Mouse (Mus musculus) heart, embryonic 12.5 days (tissue): ENCODE measurements around the gene Capn12. TPM values are rescaled to one million over a fixed set of nuclear protein-coding genes. Genes with fewer than 3 reads are reported as not detected.
"Not testable (repeated sequence)": the region's sequence is repeated elsewhere in the genome, so short reads cannot be mapped to it uniquely, and the experiment has no call there.

Experiments
- ATAC-seq: fragments of 200-750 bp; cut with Nextera tagmentation; 2 replicates; pipeline ENCODE4 v1.8.0; 2017; ENCODE audit warnings: moderate TSS enrichment, moderate library complexity; ENCODE audit not compliant: insufficient number of reproducible peaks, low FRiP score
- H3K27ac ChIP-seq: fragments of 300-500 bp; sonication (generic); 2 replicates; pipeline ENCODE4 v1.5.1; 2016; ENCODE audit warnings: mild to moderate bottlenecking, moderate library complexity; ENCODE audit not compliant: poor library complexity, severe bottlenecking
- H3K27me3 ChIP-seq: fragments of 300-500 bp; sonication (generic); replicated peaks from 2 replicates; pipeline ENCODE4 v1.6.1; 2016; ENCODE audit warnings: mild to moderate bottlenecking, moderate library complexity
- H3K36me3 ChIP-seq: fragments of 300-500 bp; sonication (generic); 2 replicates; pipeline ENCODE4 v1.6.1; 2016; ENCODE audit warnings: mild to moderate bottlenecking, moderate library complexity
- H3K4me1 ChIP-seq: fragments of 300-500 bp; sonication (generic); replicated peaks from 2 replicates; pipeline ENCODE4 v1.6.1; 2016; ENCODE audit warnings: mild to moderate bottlenecking
- H3K4me2 ChIP-seq: fragments of 300-500 bp; sonication (generic); 2 replicates; pipeline ENCODE4 v1.6.1; 2016; ENCODE audit warnings: mild to moderate bottlenecking, moderate library complexity
- H3K4me3 ChIP-seq: fragments of 300-500 bp; sonication (generic); 2 replicates; pipeline ENCODE4 v1.5.1; 2016; ENCODE audit warnings: mild to moderate bottlenecking
- H3K9ac ChIP-seq: fragments of 300-500 bp; sonication (generic); 2 replicates; pipeline ENCODE4 v1.6.1; 2016; ENCODE audit warnings: mild to moderate bottlenecking, moderate library complexity
- H3K9me3 ChIP-seq: fragments of 300-500 bp; sonication (generic); replicated peaks from 2 replicates; pipeline ENCODE4 v1.6.1; 2016; ENCODE audit warnings: mild to moderate bottlenecking, moderate library complexity
- WGBS: fragments of 180-500 bp; shearing (Covaris S2); methylation state at CpG from one replicate; pipeline ENCODE4 v1.1.7; 2016; 5-methylcytosine and 5-hydroxymethylcytosine counted together
- polyA plus RNA-seq: library from polyadenylated mRNA; unstranded; fragments of >200 nt; fragmentation: Nextera tagmentation; extraction: Ambion mirVana; gene quantifications from 2 replicates; pipeline ENCODE4 v1.2.1, GENCODE M21; 2016

Capn12 gene
- polyA plus RNA-seq, 1 experiment from 2014 or later: 0.17 TPM

DNA sequence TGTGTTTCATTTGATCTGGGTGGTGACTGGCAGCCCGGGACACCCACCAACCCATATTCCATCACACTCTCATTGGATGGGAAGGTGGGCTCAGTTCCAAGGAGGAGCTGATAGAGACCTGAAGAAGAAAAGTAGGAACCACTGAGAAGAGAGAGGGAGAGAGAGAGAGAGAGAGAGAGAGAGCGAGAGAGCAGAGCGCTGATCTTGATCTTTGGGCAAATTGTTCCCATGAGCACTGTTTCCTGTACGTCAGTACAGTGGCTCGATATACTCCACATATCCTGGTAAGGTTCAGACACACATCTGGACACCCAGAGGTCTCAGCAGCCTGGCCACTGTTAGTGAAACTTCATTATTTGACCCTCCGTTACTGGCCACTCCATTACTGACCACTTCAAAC is 17.7 kb upstream of the Capn12 start, which contains the start of gene Lgals7:
Lgals7 (plus strand) TSS at position 314 of the 400 bp plus-strand sequence.
- Histone ChIP-seq H3K27me3 (no peaks in the 10 kb centered on the region), H3K4me3 (no peak within 1 kb of the TSS), H3K9me3 (peaks cover 5% of the 10 kb centered on the region; the same call in 1 of the 2 replicates), H3K9ac (no peak within 1 kb of the TSS), H3K36me3 (no peaks in the 10 kb centered on the region), H3K4me2 (peak within 1 kb of the TSS; percentile 8; the same call in 1 of the 2 replicates), H3K4me1 (peaks cover 28% of the 10 kb centered on the region), H3K27ac (no peak within 1 kb of the TSS)
- no peak for ATAC-seq
- whole genome bisulfite sequencing: 76% methylated on average over 6 of the region's 6 CpGs

DNA sequence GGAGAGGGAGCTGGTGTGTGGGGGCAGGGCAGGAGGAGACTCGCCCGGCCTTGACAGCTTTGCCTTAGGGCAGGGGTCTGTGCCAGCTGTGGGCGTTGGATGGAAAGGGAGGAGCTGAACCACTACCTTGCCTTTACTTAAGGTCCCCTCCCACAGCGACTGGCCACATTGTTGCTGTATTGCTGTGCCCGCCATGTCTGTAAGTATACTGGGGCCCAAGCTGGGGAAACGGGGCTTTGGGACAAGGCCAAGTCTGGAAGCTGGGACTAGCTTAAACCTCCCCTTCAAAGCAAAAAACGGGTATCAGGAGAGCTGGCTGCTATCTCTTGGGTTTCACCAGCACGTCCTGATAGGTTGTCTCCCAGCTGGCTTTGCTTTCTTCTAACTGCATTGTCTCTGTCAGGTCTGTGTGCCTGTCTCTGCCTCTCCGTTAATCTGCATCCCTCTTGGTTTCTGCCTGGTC is 16.9 kb upstream of the Capn12 start:
- peaks cover 28% of the 10 kb centered on the region for H3K4me1 ChIP-seq
- no peaks in the 10 kb centered on the region for H3K36me3 ChIP-seq
- 36% methylated on average over 9 of the region's 9 CpGs for WGBS
- no peak overlapping the region for H3K27ac ChIP-seq
- peaks cover 5% of the 10 kb centered on the region; the same call in 1 of the 2 replicates for H3K9me3 ChIP-seq
- no peak for ATAC-seq
- no peaks in the 10 kb centered on the region for H3K27me3 ChIP-seq
- no peak overlapping the region for H3K4me3 ChIP-seq
- no peak overlapping the region for H3K9ac ChIP-seq
- H3K4me2 ChIP-seq: peak overlapping the region; percentile 8; the same call in 1 of the 2 replicates

GRCm38 (mm10) chr7:28865481-28866300 is 15.5 kb upstream of the Capn12 start:
- Histone ChIP-seq H3K9ac (peak overlapping the region; percentile 37), H3K9me3 (peaks cover 5% of the 10 kb centered on the region; the same call in 1 of the 2 replicates), H3K4me1 (peaks cover 28% of the 10 kb centered on the region), H3K4me3 (peak overlapping the region; percentile 26), H3K36me3 (no peaks in the 10 kb centered on the region), H3K4me2 (peak overlapping the region; percentile 67), H3K27ac (peak overlapping the region; percentile 6; the same call in 1 of the 2 replicates), H3K27me3 (no peaks in the 10 kb centered on the region)
- ATAC-seq: peak; percentile 68
- 39% methylated on average over 33 of the region's 33 CpGs for WGBS

DNA sequence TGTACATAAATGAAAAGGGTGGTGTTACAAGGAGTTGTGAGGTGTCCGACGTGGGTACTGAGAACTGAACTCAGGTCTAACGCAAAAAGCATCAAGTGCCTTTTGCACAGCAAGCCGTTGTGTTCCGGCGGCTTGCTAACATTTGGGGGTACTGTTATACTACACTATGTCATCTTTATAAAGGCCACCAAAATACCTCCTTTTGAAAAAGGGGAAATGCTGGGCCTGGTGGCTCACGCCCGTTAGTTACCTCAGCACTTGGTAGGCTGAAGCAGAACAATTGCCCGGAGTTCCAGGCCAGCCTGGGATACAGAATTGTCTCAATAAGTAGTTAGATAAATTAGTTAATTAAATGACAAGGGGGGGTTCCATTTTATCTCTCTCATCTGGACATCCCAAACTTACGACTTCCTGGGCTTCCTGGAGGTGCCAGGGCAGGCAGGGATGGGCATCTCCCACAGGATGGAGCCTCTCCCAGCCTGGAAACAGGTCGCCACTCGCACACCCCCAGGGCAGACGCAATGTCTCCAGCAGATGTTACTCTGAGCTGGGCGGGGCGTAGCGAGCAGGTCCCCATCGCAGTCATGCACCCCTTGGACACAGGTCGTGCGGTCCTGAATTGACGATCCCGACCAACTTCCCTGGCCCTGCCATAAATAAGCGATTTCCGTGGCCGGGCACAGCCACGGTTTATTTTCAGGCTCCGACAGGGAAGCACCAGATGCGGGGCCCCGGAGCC is 14.3 kb upstream of the Capn12 start:
- Histone ChIP-seq H3K4me1 (peaks cover 28% of the 10 kb centered on the region), H3K9ac (no peak overlapping the region), H3K36me3 (no peaks in the 10 kb centered on the region), H3K4me3 (no peak overlapping the region), H3K27me3 (no peaks in the 10 kb centered on the region), H3K9me3 (no peaks in the 10 kb centered on the region), H3K4me2 (no peak overlapping the region; the same call in 1 of the 2 replicates), H3K27ac (no peak overlapping the region)
- no peak for ATAC-seq
- 89% methylated on average over 28 of the region's 28 CpGs for WGBS

DNA sequence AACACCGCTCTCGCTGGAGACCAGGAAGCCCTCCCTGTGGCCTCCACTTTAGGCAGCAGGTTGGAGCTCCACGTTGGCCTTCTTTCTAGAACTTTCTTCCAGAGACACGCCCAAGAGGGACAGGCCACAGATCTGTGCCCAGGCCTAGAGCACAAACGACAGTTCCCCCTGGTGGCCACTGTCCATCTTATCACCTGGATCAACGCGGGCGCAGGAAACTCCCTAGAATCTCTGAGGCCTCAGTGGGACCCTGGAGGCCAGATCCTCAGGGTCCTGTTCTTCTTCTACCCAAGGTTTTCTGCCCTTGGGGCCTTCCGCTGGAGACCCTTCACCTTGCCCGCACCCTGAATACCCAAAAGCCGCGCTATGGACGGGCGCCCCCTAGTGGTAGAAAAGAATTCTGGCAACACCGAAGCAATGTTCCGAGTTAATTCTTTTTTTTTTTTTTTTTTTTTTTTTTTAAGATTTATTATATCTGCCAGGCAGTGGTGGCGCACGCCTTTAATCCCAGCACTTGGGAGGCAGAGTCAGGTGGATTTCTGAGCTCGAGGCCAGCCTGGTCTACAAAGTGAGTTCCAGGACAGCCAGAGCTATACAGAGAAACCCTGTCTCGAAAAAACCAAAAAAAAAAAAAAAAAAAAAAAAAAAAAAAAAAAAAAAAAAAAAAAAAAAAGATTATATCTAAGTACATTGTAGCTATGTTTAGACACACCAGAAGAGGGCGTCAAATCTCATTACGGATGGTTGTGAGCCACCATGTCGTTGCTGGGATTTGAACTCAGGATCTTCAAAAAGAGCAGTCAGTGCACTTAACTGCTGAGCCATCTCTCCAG is 13.5 kb upstream of the Capn12 start:
- 21% methylated on average over 23 of the region's 23 CpGs for WGBS
- peaks cover 28% of the 10 kb centered on the region for H3K4me1 ChIP-seq
- not testable (repeated sequence) for H3K27ac ChIP-seq, H3K27me3 ChIP-seq, H3K9me3 ChIP-seq, H3K36me3 ChIP-seq, H3K9ac ChIP-seq
- H3K4me2 ChIP-seq: peak overlapping the region; percentile 44
- peak overlapping the region; percentile 14; the same call in 1 of the 2 replicates for H3K4me3 ChIP-seq
- ATAC-seq: peak; percentile 52; the same call in 1 of the 2 replicates

DNA sequence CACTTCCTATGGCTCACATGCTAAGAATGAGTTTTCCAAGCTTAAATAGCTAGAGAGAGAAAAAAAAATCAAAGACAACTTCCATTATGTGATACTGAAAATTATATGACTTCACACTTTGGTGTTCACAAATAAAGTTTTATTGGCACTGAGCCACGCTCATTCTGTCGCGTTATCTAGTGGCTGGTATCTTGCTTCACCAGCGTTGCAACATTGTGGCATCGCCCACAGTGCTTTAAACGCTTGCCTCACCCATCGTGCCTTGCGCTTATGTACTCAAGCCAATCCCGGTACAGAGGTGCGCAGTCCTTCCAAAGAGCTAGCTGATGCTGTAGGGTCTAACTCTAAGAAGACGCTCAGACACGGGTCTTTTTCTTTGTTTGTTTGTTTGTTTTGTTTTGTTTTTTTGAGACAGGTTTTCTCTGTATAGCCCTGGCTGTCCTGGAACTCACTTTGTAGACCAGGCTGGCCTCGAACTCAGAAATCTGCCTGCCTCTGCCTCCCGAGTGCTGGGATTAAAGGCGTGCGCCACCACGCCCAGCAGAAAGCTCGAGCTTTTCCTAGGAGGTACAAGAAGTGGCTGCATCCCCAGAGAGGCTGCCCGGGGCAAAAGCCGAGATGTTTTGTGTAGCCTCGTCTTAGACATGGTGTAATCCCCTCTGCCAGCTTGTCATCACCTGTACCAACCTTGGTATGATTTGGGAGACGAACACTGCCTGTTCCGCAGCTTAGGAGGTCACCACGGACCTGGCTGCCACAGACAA is 10.1 kb upstream of the Capn12 start:
- WGBS: 82% methylated on average over 24 of the region's 24 CpGs
- H3K9ac ChIP-seq: no peak overlapping the region

DNA sequence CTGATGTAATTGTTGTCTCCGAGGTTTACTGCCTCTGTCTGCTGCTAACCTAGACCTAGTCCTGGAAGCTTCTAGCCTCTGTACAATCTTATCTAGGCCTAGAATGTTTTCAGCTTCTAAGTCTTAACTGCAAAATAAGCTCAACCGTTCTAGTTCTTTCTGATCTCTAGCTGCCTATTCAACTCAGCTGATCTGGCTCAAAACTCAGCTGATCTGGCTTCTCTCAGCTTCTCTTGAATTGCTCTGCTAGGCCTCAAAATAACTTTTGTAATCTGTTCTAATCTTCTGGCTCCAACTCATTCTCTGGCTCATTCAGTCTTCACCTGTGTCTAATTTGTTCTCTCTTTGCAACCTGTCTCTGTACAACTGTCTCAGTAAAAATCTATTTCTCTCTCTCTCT is 6.7 kb upstream of the Capn12 start:
- Histone ChIP-seq H3K9me3 (no peaks in the 10 kb centered on the region), H3K27me3 (no peaks in the 10 kb centered on the region), H3K4me3 (no peak overlapping the region), H3K4me1 (0 out of 2 replicates have a peak, but pooled peaks cover 3% of the 10 kb centered on the region), H3K27ac (no peak overlapping the region), H3K36me3 (no peaks in the 10 kb centered on the region), H3K4me2 (no peak overlapping the region), H3K9ac (no peak overlapping the region)
- 53% methylated on average over 2 of the region's 2 CpGs for WGBS
- ATAC-seq: no peak

More for the DNA sequence above, 10.1 kb upstream of the Capn12 start:
- H3K9me3 ChIP-seq: no peaks in the 10 kb centered on the region
- no peak overlapping the region for H3K4me2 ChIP-seq
- H3K27ac ChIP-seq: no peak overlapping the region
- no peak for ATAC-seq
- no peaks in the 10 kb centered on the region for H3K27me3 ChIP-seq
- no peaks in the 10 kb centered on the region for H3K36me3 ChIP-seq
- H3K4me1 ChIP-seq: peaks cover 5% of the 10 kb centered on the region
- H3K4me3 ChIP-seq: no peak overlapping the region

DNA sequence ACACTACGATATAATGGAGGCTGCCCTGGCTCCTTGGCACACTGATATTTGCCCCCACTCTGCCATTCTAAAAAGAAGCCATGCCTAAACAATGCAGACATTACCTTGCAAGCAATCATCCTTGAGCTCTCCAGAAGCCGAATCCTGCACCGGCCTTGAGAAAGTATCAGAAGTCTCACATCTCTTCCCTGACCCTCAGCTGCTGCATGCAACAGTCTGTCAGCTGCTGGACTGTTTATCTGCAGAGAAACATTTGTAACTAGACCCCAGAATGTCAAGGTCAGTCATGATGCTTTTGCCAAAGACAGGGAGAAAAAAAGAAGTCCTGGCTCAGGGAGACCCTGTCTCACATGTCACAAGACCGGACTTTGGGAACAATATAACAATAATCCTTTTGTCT is 5.1 kb upstream of the Capn12 start:
- Histone ChIP-seq H3K27me3 (no peaks in the 10 kb centered on the region), H3K4me2 (no peak overlapping the region), H3K27ac (no peak overlapping the region), H3K4me1 (0 out of 2 replicates have a peak, but pooled peaks cover 3% of the 10 kb centered on the region), H3K36me3 (no peaks in the 10 kb centered on the region), H3K4me3 (no peak overlapping the region), H3K9me3 (no peaks in the 10 kb centered on the region), H3K9ac (no peak overlapping the region)
- ATAC-seq: no peak
- WGBS: 73% methylated on average over 4 of the region's 4 CpGs

DNA sequence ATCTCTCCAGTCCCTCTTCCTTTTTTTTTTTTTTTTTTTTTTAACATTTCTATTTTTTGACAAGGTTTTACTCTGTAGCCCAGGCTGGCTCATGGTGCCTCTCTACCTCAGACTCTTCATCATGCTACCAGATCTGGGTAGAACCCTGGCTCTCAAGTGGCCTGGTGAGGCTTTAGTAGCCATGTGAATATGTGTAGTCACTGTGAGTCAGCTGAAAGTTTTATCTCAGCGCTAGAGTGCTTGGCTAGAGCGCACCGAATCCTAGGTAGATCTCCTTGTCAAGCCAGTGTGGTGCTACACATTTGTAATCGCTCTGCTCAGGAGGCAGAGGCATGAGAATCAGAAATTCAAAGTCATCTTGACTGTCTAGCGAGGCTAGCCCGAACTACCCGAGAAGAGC is 4.1 kb upstream of the Capn12 start:
- no peak overlapping the region for H3K27ac ChIP-seq
- no peaks in the 10 kb centered on the region for H3K27me3 ChIP-seq
- peak; percentile 89 for ATAC-seq
- no peaks in the 10 kb centered on the region for H3K9me3 ChIP-seq
- 77% methylated on average over 7 of the region's 7 CpGs for WGBS
- H3K36me3 ChIP-seq: no peaks in the 10 kb centered on the region
- H3K4me1 ChIP-seq: 0 out of 2 replicates have a peak, but pooled peaks cover 3% of the 10 kb centered on the region
- H3K9ac ChIP-seq: no peak overlapping the region
- no peak overlapping the region for H3K4me2 ChIP-seq
- no peak overlapping the region for H3K4me3 ChIP-seq

GRCm38 (mm10) chr7:28877856-28878255 is 3.4 kb upstream of the Capn12 start:
- Histone ChIP-seq H3K4me3 (no peak overlapping the region), H3K9ac (no peak overlapping the region), H3K9me3 (no peaks in the 10 kb centered on the region), H3K27me3 (no peaks in the 10 kb centered on the region), H3K27ac (no peak overlapping the region), H3K4me2 (no peak overlapping the region), H3K36me3 (no peaks in the 10 kb centered on the region), H3K4me1 (0 out of 2 replicates have a peak, but pooled peaks cover 3% of the 10 kb centered on the region)
- 70% methylated on average over 4 of the region's 4 CpGs for WGBS
- ATAC-seq: no peak
